Mouse (Mus musculus): ENCODE results near the gene Dclk2.

- TF ChIP-seq GATA1 (IDR thresholded peaks at IDR 0.05; ENCODE audit: low read length) (no peak), TAL1 (IDR thresholded peaks at IDR 0.05; ENCODE audit: low read length) (no peak)
Measured at GRCm38 (mm10) chr3:86849337-86849736, 71.3 kb downstream of the Dclk2 start.
